Mouse (Mus musculus): ENCODE measurements around the gene C1ra. TPM values are rescaled to one million over a fixed set of nuclear protein-coding genes. Genes with fewer than 3 reads are reported as not detected.

C1ra gene
- polyA plus RNA-seq, 1 experiment, result 0.62 TPM

DNA sequence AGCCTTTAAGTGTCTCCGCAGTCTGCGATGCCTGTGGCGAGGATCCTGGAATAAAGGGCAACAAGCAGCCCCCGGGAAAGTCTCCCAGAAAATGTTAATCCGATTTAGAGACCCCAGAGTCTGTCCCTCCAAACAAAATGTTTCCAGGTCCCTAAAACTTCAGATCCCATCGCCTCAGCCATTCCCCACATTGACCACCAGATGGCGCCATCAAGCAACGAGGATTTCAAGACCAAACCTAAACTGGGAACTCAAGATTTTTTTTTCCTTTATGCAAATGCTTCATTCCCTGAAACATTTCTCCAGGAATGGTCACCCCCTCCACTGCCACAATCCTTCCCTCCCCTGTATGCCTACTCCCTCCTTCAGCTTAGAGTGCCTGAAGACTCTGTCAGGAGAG lies 57.8 kb downstream of the C1ra start, which contains the start of gene C1rb:
Gene C1rb (plus strand): TSS at position 269 of the 400 bp plus-strand sequence.
- H3ac ChIP-seq (ENCODE audit: control insufficient read depth, insufficient read length, low read depth), result no peak within 1 kb of the TSS
- no peaks in the 10 kb centered on the region for H3K27me3 ChIP-seq (ENCODE audit: control insufficient read depth, insufficient read depth, insufficient read length)
- H3K79me2 ChIP-seq (ENCODE audit: control insufficient read depth, insufficient read depth), result no peaks in the 10 kb centered on the region
- H3K36me3 ChIP-seq (ENCODE audit: control insufficient read depth, insufficient read depth), result no peaks in the 10 kb centered on the region
- TF ChIP-seq CTCF (IDR thresholded peaks at IDR 0.05; ENCODE audit: control insufficient read depth, insufficient read depth, insufficient read length) (peak; percentile 34), CEBPB (IDR thresholded peaks at IDR 0.05; ENCODE audit: low read depth) (no peak)
- no peaks in the 10 kb centered on the region for H3K79me3 ChIP-seq (ENCODE audit: low read depth)
- no peak within 1 kb of the TSS for H3K4me3 ChIP-seq (ENCODE audit: insufficient read depth, poor library complexity, severe bottlenecking)

Other genes starting within 250 kb of the C1ra start
- gene Cd163, start 207.7 kb upstream of the C1ra start, polyA plus RNA-seq (2012; fragmentation: generic; extraction: Trizol), result 0.06 TPM
- gene Pex5, start 97.3 kb upstream of the C1ra start, polyA plus RNA-seq (2012; fragmentation: generic; extraction: Trizol), result 32.9 TPM
- 1.8 TPM for gene Clstn3, start 47.6 kb upstream of the C1ra start, polyA plus RNA-seq (2012; fragmentation: generic; extraction: Trizol)
- 0.50 TPM for gene C1rl, start 19.3 kb upstream of the C1ra start, polyA plus RNA-seq (2012; fragmentation: generic; extraction: Trizol)
- gene C1s1, start 30.0 kb downstream of the C1ra start, polyA plus RNA-seq (2012; fragmentation: generic; extraction: Trizol), result 0.05 TPM
- gene C1rb, start 57.9 kb downstream of the C1ra start, polyA plus RNA-seq (2012; fragmentation: generic; extraction: Trizol), result not detected
- 0.04 TPM for gene C1s2, start 123.7 kb downstream of the C1ra start, polyA plus RNA-seq (2012; fragmentation: generic; extraction: Trizol)
- 55.4 TPM for gene Lpcat3, start 150.6 kb downstream of the C1ra start, polyA plus RNA-seq (2012; fragmentation: generic; extraction: Trizol)
- gene Emg1, start 199.8 kb downstream of the C1ra start, polyA plus RNA-seq (2012; fragmentation: generic; extraction: Trizol), result 208 TPM
- gene Phb2, start 199.9 kb downstream of the C1ra start, polyA plus RNA-seq (2012; fragmentation: generic; extraction: Trizol), result 456 TPM
- gene Ptpn6, start 226.3 kb downstream of the C1ra start, polyA plus RNA-seq (2012; fragmentation: generic; extraction: Trizol), result 8.2 TPM
- 294 TPM for gene Grcc10, start 229.0 kb downstream of the C1ra start, polyA plus RNA-seq (2012; fragmentation: generic; extraction: Trizol)
- gene Gm45234, start 243.6 kb downstream of the C1ra start, polyA plus RNA-seq (2012; fragmentation: generic; extraction: Trizol), result not detected
- 47.0 TPM for gene Atn1, start 244.1 kb downstream of the C1ra start, polyA plus RNA-seq (2012; fragmentation: generic; extraction: Trizol)